Comparison of ENCODE assay signal across 23 mouse cellular contexts in the genomic region with DNA sequence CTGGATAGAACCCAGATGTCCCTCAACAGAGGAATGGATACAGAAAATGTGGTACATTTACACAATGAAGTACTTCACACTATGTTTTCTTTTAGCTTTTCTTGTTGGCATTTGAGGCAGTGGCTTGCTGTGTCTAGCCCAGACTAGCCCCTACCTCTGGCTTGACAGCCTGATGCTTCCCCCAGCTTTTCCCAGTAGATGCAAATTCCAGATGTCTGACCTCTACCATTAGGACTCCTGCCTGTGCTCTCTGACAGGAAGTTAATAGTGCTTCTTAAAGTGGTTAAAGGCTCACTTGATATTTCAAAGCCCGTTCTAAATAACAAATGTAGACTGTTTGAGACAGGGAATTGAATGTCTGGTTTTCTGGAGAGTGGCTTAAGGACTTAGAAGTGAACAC. TPM values are rescaled to one million over a fixed set of nuclear protein-coding genes. Genes with fewer than 3 reads are reported as not detected.
A peak's percentile ranks its signal among the peaks of the same experiment; 100 is the strongest.
DNase-seq lines count a peak whose midpoint lies in the region; ATAC-seq and TF ChIP-seq lines count a peak whose summit lies in the region.
"Had no signal": no experiment of that assay in that cellular context is flagged by ENCODE, and none has a peak within 500 bp of the region (broad histone marks: within the 10 kb centered on the region; RNA-seq: fewer than 3 reads in every experiment).

No protein-coding gene starts in this region.

- no peak overlapping the region for H3K27ac ChIP-seq in kidney, postnatal 0 days
- H3K27ac ChIP-seq in forebrain, embryonic 13.5 days, result no peak overlapping the region
- H3K27ac ChIP-seq: embryonic facial prominence, embryonic 12.5 days; forebrain, embryonic 15.5 days; limb, embryonic 15.5 days; midbrain, embryonic 10.5 days; stomach, postnatal 0 days had no signal

- no peak overlapping the region for H3K4me2 ChIP-seq in kidney, postnatal 0 days (ENCODE audit: low read length)
- H3K4me2 ChIP-seq in forebrain, embryonic 13.5 days, result no peak overlapping the region
- H3K4me2 ChIP-seq: embryonic facial prominence, embryonic 12.5 days; forebrain, embryonic 15.5 days; limb, embryonic 15.5 days had no signal

- no peak for TF ChIP-seq CTCF in kidney, postnatal 0 days (IDR thresholded peaks at IDR 0.05; ENCODE audit: low read depth)

- 0 out of 2 replicates have a peak, but pooled peaks cover 5% of the 10 kb centered on the region for H3K4me1 ChIP-seq in kidney, postnatal 0 days (replicated peaks; ENCODE audit: insufficient read depth, low read length)
- H3K4me1 ChIP-seq in forebrain, embryonic 13.5 days, result peaks cover 21% of the 10 kb centered on the region
- H3K4me1 ChIP-seq: midbrain, embryonic 10.5 days had no signal

- H3K36me3 ChIP-seq in kidney, postnatal 0 days (ENCODE audit: insufficient read depth, low read length), result 0 out of 2 replicates have a peak, but pooled peaks cover 10% of the 10 kb centered on the region
- peaks cover 15% of the 10 kb centered on the region; the same call in 1 of the 2 replicates for H3K36me3 ChIP-seq in forebrain, embryonic 13.5 days (ENCODE audit: poor library complexity, severe bottlenecking)

- peak; percentile 36 to 62 for DNase-seq in heart, adult 18-20 months
- DNase-seq in heart, postnatal 36 days, result no peak
- DNase-seq in kidney, postnatal 0 days (ENCODE audit: low spot score), result peak; percentile 54
- DNase-seq in kidney, postnatal 25 days, result no peak
- peak; percentile 25 for DNase-seq in R1 (ENCODE audit: low read depth, low spot score)
- DNase-seq in forelimb bud, embryonic 11.5 days (ENCODE audit: low read depth, low spot score), result peak; percentile 55
- DNase-seq: adrenal gland, postnatal 25 days; cerebellum, adult 11-12 months; cerebellum, postnatal 14 days; kidney, postnatal 36 days; liver, postnatal 0 days; lung, postnatal 4 days; right cerebral cortex, postnatal 4 days had no signal

- no peaks in the 10 kb centered on the region for H3K9me3 ChIP-seq in kidney, postnatal 0 days (replicated peaks; ENCODE audit: low read length)
- H3K9me3 ChIP-seq in forebrain, embryonic 13.5 days (replicated peaks), result no peaks in the 10 kb centered on the region
- H3K9me3 ChIP-seq: embryonic facial prominence, embryonic 12.5 days; forebrain, embryonic 15.5 days; limb, embryonic 15.5 days; midbrain, embryonic 10.5 days had no signal

- no peaks in the 10 kb centered on the region for H3K27me3 ChIP-seq in kidney, postnatal 0 days (ENCODE audit: insufficient read depth, low read length)
- H3K27me3 ChIP-seq in forebrain, embryonic 13.5 days, result no peaks in the 10 kb centered on the region
- H3K27me3 ChIP-seq: embryonic facial prominence, embryonic 12.5 days; forebrain, embryonic 15.5 days; limb, embryonic 15.5 days; Patski had no signal

- H3K4me3 ChIP-seq in kidney, postnatal 0 days (replicated peaks; ENCODE audit: low read depth, low read length), result no peak overlapping the region
- H3K4me3 ChIP-seq in forebrain, embryonic 13.5 days, result no peak overlapping the region
- H3K4me3 ChIP-seq: embryonic facial prominence, embryonic 12.5 days; erythroblast, embryonic 14.5 days; forebrain, embryonic 15.5 days; limb, embryonic 15.5 days; midbrain, embryonic 10.5 days had no signal

- no peak overlapping the region for H3K9ac ChIP-seq in kidney, postnatal 0 days (ENCODE audit: low read depth, low read length)
- no peak overlapping the region for H3K9ac ChIP-seq in forebrain, embryonic 13.5 days
- H3K9ac ChIP-seq: embryonic facial prominence, embryonic 12.5 days; forebrain, embryonic 15.5 days; limb, embryonic 15.5 days; liver, postnatal 0 days had no signal

- WGBS in kidney, postnatal 0 days, result 26% methylated on average over 1 of the region's 1 CpGs
- WGBS in forebrain, embryonic 13.5 days, result 81% methylated on average over 1 of the region's 1 CpGs

- ATAC-seq in kidney, postnatal 0 days (replicated peaks; ENCODE audit: low FRiP score, low read depth), result no peak
- no peak for ATAC-seq in forebrain, embryonic 13.5 days
- ATAC-seq: forebrain, embryonic 15.5 days; hindbrain, embryonic 16.5 days; intestine, postnatal 0 days; Patski had no signal

- intact Hi-C loops in heart, postnatal 36 days (cut with DNase I), result no loop called here

RNA-seq across cellular contexts. Expression of a gene that starts 8.9 kb away (rescaled TPM):
- 1 to 10 TPM; 5.5 to 5.8 TPM for total RNA-seq in heart, adult 18-20 months (2021)
- total RNA-seq in heart, postnatal 36 days (2021), result 1 to 10 TPM; 5.5 to 6.5 TPM
- 11.1 and 11.6 TPM in 2 replicates for polyA plus RNA-seq in kidney, postnatal 0 days (2015; fragmentation: Nextera tagmentation; extraction: Ambion mirVana)
- polyA plus RNA-seq in forebrain, embryonic 13.5 days (2015; fragmentation: Nextera tagmentation; extraction: Ambion mirVana), result 18.6 and 19.8 TPM in 2 replicates
- polyA plus RNA-seq: erythroblast, embryonic 14.5 days had no signal

RNA-seq across cellular contexts. Expression of a gene that starts 14.6 kb away (rescaled TPM):
- total RNA-seq in heart, adult 18-20 months (2021), result 10 to 100 TPM; 20.5 to 22.6 TPM
- 10 to 100 TPM; 25.8 to 27.8 TPM for total RNA-seq in heart, postnatal 36 days (2021)
- 17.7 and 18.9 TPM in 2 replicates for polyA plus RNA-seq in kidney, postnatal 0 days (2015; fragmentation: Nextera tagmentation; extraction: Ambion mirVana)
- 37.1 and 38.6 TPM in 2 replicates for polyA plus RNA-seq in forebrain, embryonic 13.5 days (2015; fragmentation: Nextera tagmentation; extraction: Ambion mirVana)

Comparison
In these comparisons a context has a peak if more than half of its experiments do, and no peak if none do; other contexts are left out.
1. DNase-seq: peak in heart, adult 18-20 months (2 of 2), kidney, postnatal 0 days (single experiment), R1 (single experiment) and forelimb bud, embryonic 11.5 days (single experiment); none in heart, postnatal 36 days (0 of 2) and kidney, postnatal 25 days (0 of 2).